Mouse (Mus musculus): ENCODE measurements around the gene Dlg2. TPM values are rescaled to one million over a fixed set of nuclear protein-coding genes. Genes with fewer than 3 reads are reported as not detected.

Gene Dlg2
- polyA plus RNA-seq, 1 experiment: 4.1 TPM

- TF ChIP-seq GATA1 (IDR thresholded peaks at IDR 0.05; ENCODE audit: borderline replicate concordance, low read length) (no peak), FLI1 (IDR thresholded peaks at IDR 0.05; ENCODE audit: low read length) (no peak)
- Histone ChIP-seq H3K9me3 (no peaks in the 10 kb centered on the region), H3K36me3 (replicated peaks; ENCODE audit: low read length) (no peaks in the 10 kb centered on the region), H3K27me3 (replicated peaks) (no peaks in the 10 kb centered on the region), H3K4me1 (no peaks in the 10 kb centered on the region), H3K4me3 (replicated peaks) (no peak overlapping the region)
Observed at GRCm38 (mm10) chr7:92363386-92363785, 1886.9 kb downstream of the Dlg2 start.

- no peaks in the 10 kb centered on the region for H3K36me3 ChIP-seq (replicated peaks; ENCODE audit: low read length)
- no peaks in the 10 kb centered on the region for H3K27me3 ChIP-seq (replicated peaks)
- no peak overlapping the region for H3K4me3 ChIP-seq (replicated peaks)
- H3K4me1 ChIP-seq: no peaks in the 10 kb centered on the region
- no peaks in the 10 kb centered on the region for H3K9me3 ChIP-seq
- TF ChIP-seq GATA1 (IDR thresholded peaks at IDR 0.05; ENCODE audit: borderline replicate concordance, low read length) (no peak), FLI1 (IDR thresholded peaks at IDR 0.05; ENCODE audit: low read length) (no peak)
Observed at GRCm38 (mm10) chr7:92363800-92364199, 1887.3 kb downstream of the Dlg2 start.

GRCm38 (mm10) chr7:92367111-92367510 lies 1890.6 kb downstream of the Dlg2 start:
- Histone ChIP-seq H3K9me3 (no peaks in the 10 kb centered on the region), H3K4me3 (replicated peaks) (no peak overlapping the region), H3K4me1 (no peaks in the 10 kb centered on the region), H3K36me3 (replicated peaks; ENCODE audit: low read length) (no peaks in the 10 kb centered on the region), H3K27me3 (replicated peaks) (no peaks in the 10 kb centered on the region)
- no peak for TF ChIP-seq FLI1 (IDR thresholded peaks at IDR 0.05; ENCODE audit: low read length)

- no peaks in the 10 kb centered on the region for H3K4me1 ChIP-seq
Observed at GRCm38 (mm10) chr7:92370521-92370920, 1894.0 kb downstream of the Dlg2 start.

GRCm38 (mm10) chr7:92371638-92372037 lies 1895.2 kb downstream of the Dlg2 start:
- H3K36me3 ChIP-seq (replicated peaks; ENCODE audit: low read length): no peaks in the 10 kb centered on the region

More at GRCm38 (mm10) chr7:92370521-92370920, 1894.0 kb downstream of the Dlg2 start:
- TF ChIP-seq GATA1 (IDR thresholded peaks at IDR 0.05; ENCODE audit: borderline replicate concordance, low read length) (no peak), FLI1 (IDR thresholded peaks at IDR 0.05; ENCODE audit: low read length) (no peak)
- Histone ChIP-seq H3K27me3 (replicated peaks) (no peaks in the 10 kb centered on the region), H3K4me3 (replicated peaks) (no peak overlapping the region), H3K9me3 (no peaks in the 10 kb centered on the region), H3K36me3 (replicated peaks; ENCODE audit: low read length) (no peaks in the 10 kb centered on the region)

DNA sequence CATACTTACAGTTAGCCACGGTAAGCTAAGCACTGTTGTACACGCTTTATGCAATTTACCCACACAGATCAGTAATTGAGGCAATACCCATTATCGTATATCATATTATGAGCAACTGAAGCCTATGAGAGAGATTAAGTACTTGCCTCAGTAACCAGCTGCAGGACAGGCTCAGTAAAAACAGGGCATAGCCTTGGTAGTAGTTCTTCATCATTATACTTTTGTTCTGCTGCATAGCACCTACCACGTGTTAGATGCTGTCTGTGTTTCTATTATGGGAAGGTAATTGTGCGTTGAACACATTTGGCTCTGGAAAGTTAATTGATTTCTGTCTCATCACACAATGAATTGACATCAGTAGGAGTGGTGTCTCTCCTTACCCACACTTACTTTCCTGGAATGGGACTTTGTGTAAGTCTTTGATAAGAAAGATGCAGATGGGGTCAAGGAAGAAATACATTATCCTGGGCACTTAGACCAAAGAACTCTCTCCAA lies 1897.4 kb downstream of the Dlg2 start:
- TF ChIP-seq FLI1 (IDR thresholded peaks at IDR 0.05; ENCODE audit: low read length): no peak
- TF ChIP-seq GATA1 (IDR thresholded peaks at IDR 0.05; ENCODE audit: borderline replicate concordance, low read length): no peak
- Histone ChIP-seq H3K36me3 (replicated peaks; ENCODE audit: low read length) (no peaks in the 10 kb centered on the region), H3K9me3 (no peaks in the 10 kb centered on the region), H3K4me1 (no peaks in the 10 kb centered on the region), H3K27me3 (replicated peaks) (no peaks in the 10 kb centered on the region), H3K4me3 (replicated peaks) (no peak overlapping the region)

More at GRCm38 (mm10) chr7:92371638-92372037, 1895.2 kb downstream of the Dlg2 start:
- Histone ChIP-seq H3K4me3 (replicated peaks) (no peak overlapping the region), H3K27me3 (replicated peaks) (no peaks in the 10 kb centered on the region), H3K4me1 (no peaks in the 10 kb centered on the region), H3K9me3 (no peaks in the 10 kb centered on the region)
- no peak for TF ChIP-seq FLI1 (IDR thresholded peaks at IDR 0.05; ENCODE audit: low read length)
- no peak for TF ChIP-seq GATA1 (IDR thresholded peaks at IDR 0.05; ENCODE audit: borderline replicate concordance, low read length)

- no peaks in the 10 kb centered on the region for H3K9me3 ChIP-seq
- no peaks in the 10 kb centered on the region for H3K4me1 ChIP-seq
- H3K27me3 ChIP-seq (replicated peaks): no peaks in the 10 kb centered on the region
- no peak overlapping the region for H3K4me3 ChIP-seq (replicated peaks)
- H3K36me3 ChIP-seq (replicated peaks; ENCODE audit: low read length): no peaks in the 10 kb centered on the region
- TF ChIP-seq GATA1 (IDR thresholded peaks at IDR 0.05; ENCODE audit: borderline replicate concordance, low read length) (no peak), FLI1 (IDR thresholded peaks at IDR 0.05; ENCODE audit: low read length) (no peak)
Observed at GRCm38 (mm10) chr7:92383913-92384484, 1907.5 kb downstream of the Dlg2 start.

GRCm38 (mm10) chr7:92392052-92392640 lies 1915.7 kb downstream of the Dlg2 start:
- Histone ChIP-seq H3K4me3 (replicated peaks) (no peak overlapping the region), H3K36me3 (replicated peaks; ENCODE audit: low read length) (no peaks in the 10 kb centered on the region), H3K27me3 (replicated peaks) (no peaks in the 10 kb centered on the region), H3K9me3 (no peaks in the 10 kb centered on the region), H3K4me1 (no peaks in the 10 kb centered on the region)
- TF ChIP-seq GATA1 (IDR thresholded peaks at IDR 0.05; ENCODE audit: borderline replicate concordance, low read length) (no peak), FLI1 (IDR thresholded peaks at IDR 0.05; ENCODE audit: low read length) (no peak)

- H3K27me3 ChIP-seq (replicated peaks): no peaks in the 10 kb centered on the region
- H3K9me3 ChIP-seq: no peaks in the 10 kb centered on the region
- H3K4me1 ChIP-seq: 0 out of 2 replicates have a peak, but pooled peaks cover 3% of the 10 kb centered on the region
- TF ChIP-seq GATA1 (IDR thresholded peaks at IDR 0.05; ENCODE audit: borderline replicate concordance, low read length) (no peak), FLI1 (IDR thresholded peaks at IDR 0.05; ENCODE audit: low read length) (no peak)
- H3K36me3 ChIP-seq (replicated peaks; ENCODE audit: low read length): no peaks in the 10 kb centered on the region
- no peak overlapping the region for H3K4me3 ChIP-seq (replicated peaks)
Observed at GRCm38 (mm10) chr7:92396783-92397182, 1920.3 kb downstream of the Dlg2 start.

- H3K36me3 ChIP-seq (replicated peaks; ENCODE audit: low read length): no peaks in the 10 kb centered on the region
- 0 out of 2 replicates have a peak, but pooled peaks cover 3% of the 10 kb centered on the region for H3K4me1 ChIP-seq
- H3K27me3 ChIP-seq (replicated peaks): no peaks in the 10 kb centered on the region
- H3K9me3 ChIP-seq: no peaks in the 10 kb centered on the region
- no peak overlapping the region for H3K4me3 ChIP-seq (replicated peaks)
- TF ChIP-seq GATA1 (IDR thresholded peaks at IDR 0.05; ENCODE audit: borderline replicate concordance, low read length) (no peak), FLI1 (IDR thresholded peaks at IDR 0.05; ENCODE audit: low read length) (no peak)
Observed at GRCm38 (mm10) chr7:92398841-92399240, 1922.4 kb downstream of the Dlg2 start.
